Comparison of ENCODE assay signal across 18 mouse cellular contexts in the genomic region with DNA sequence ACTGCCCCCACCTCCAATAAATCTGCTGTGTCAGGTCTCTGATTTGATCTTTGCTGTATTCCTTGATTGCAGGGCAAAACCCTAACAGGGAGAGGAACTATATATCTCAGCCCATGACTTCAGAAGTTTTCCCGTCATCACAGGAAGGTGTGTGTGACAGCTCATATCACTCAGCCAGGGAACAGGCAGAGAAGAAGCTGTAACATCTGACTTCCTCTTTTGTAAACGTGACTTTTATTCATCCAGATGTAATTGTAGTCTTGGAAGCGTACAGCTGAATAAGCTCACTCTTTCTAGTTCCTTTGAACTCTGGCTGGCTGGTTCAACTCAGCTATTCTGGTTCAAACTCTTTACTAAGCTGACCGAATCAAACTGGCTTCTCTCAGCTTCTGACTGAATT.
"Had no signal": no experiment of that assay in that cellular context is flagged by ENCODE, and none has a peak within 500 bp of the region (broad histone marks: within the 10 kb centered on the region; RNA-seq: fewer than 3 reads in every experiment).

No protein-coding gene starts in this region.

- H3K27me3 ChIP-seq: liver, embryonic 13.5 days; midbrain, embryonic 12.5 days; midbrain, embryonic 15.5 days; neural tube, embryonic 12.5 days; neural tube, embryonic 15.5 days had no signal

- H3K4me1 ChIP-seq: liver, embryonic 13.5 days; midbrain, embryonic 12.5 days; midbrain, embryonic 15.5 days; neural tube, embryonic 12.5 days; neural tube, embryonic 15.5 days had no signal

- H3K9me3 ChIP-seq: liver, embryonic 13.5 days; midbrain, embryonic 15.5 days had no signal

- H3K4me2 ChIP-seq: liver, embryonic 13.5 days; midbrain, embryonic 12.5 days; midbrain, embryonic 15.5 days; neural tube, embryonic 12.5 days; neural tube, embryonic 15.5 days had no signal

- DNase-seq: kidney, adult 2 months; kidney, postnatal 25 days; layer of hippocampus, adult 9-11 months; liver, embryonic 13.5 days; lung, adult 2 months; lung, postnatal 36 days; retina, postnatal 1 day; right cerebral cortex, postnatal 25 days; spleen, adult 18-20 months; thymus, postnatal 25 days had no signal

- ATAC-seq: intestine, postnatal 0 days; midbrain, embryonic 15.5 days had no signal

- H3K27ac ChIP-seq: kidney, postnatal 0 days; layer of hippocampus, adult 2 months; liver, embryonic 13.5 days; midbrain, embryonic 12.5 days; midbrain, embryonic 15.5 days; neural tube, embryonic 12.5 days; neural tube, embryonic 15.5 days; stomach, postnatal 0 days had no signal

- H3K4me3 ChIP-seq: layer of hippocampus, adult 2 months; liver, embryonic 13.5 days; midbrain, embryonic 12.5 days; midbrain, embryonic 15.5 days; neural tube, embryonic 12.5 days; neural tube, embryonic 15.5 days had no signal

- H3K36me3 ChIP-seq: liver, embryonic 13.5 days; midbrain, embryonic 12.5 days; midbrain, embryonic 15.5 days; neural tube, embryonic 12.5 days; neural tube, embryonic 15.5 days had no signal

- H3K9ac ChIP-seq: liver, embryonic 13.5 days; midbrain, embryonic 12.5 days; midbrain, embryonic 15.5 days; neural tube, embryonic 12.5 days; neural tube, embryonic 15.5 days had no signal
